Mouse (Mus musculus) midbrain, embryonic 11.5 days (tissue): Measurements from ENCODE around the gene Platr17. TPM values are rescaled to one million over a fixed set of nuclear protein-coding genes. Genes with fewer than 3 reads are reported as not detected.
"Not testable (repeated sequence)": the region's sequence is repeated elsewhere in the genome, so short reads cannot be mapped to it uniquely, and the experiment has no call there.

Experiments used
- ATAC-seq: fragments of 200-750 bp; cut with Nextera tagmentation; 2 replicates; pipeline ENCODE4 v1.8.0; 2017; ENCODE audit warnings: moderate TSS enrichment, moderate library complexity; ENCODE audit not compliant: low FRiP score
- DNase-seq: peaks from one replicate; pipeline ENCODE4 v3.0.0; 2015; ENCODE audit warnings: low spot score; ENCODE audit errors: missing footprints
- H3K27ac ChIP-seq: fragments of 300-500 bp; sonication (generic); 2 replicates; pipeline ENCODE4 v1.5.1; 2014; ENCODE audit warnings: low read depth, low read length
- H3K27me3 ChIP-seq: fragments of 300-500 bp; sonication (generic); 2 replicates; pipeline ENCODE4 v1.6.1; 2014; ENCODE audit warnings: mild to moderate bottlenecking, low read length, moderate library complexity, mixed read lengths; ENCODE audit not compliant: control insufficient read depth, insufficient read depth
- H3K36me3 ChIP-seq: fragments of 300-500 bp; sonication (generic); 2 replicates; pipeline ENCODE4 v1.6.1; 2014; ENCODE audit warnings: mild to moderate bottlenecking, low read length, moderate library complexity, mixed read lengths; ENCODE audit not compliant: control insufficient read depth, insufficient read depth
- H3K4me1 ChIP-seq: fragments of 300-500 bp; sonication (generic); 2 replicates; pipeline ENCODE4 v1.6.1; 2014; ENCODE audit warnings: low read length; ENCODE audit not compliant: control insufficient read depth, insufficient read depth
- H3K4me2 ChIP-seq: fragments of 300-500 bp; sonication (generic); 2 replicates; pipeline ENCODE4 v1.6.1; 2014; ENCODE audit warnings: mild to moderate bottlenecking, moderate library complexity
- H3K4me3 ChIP-seq: fragments of 300-500 bp; sonication (generic); 2 replicates; pipeline ENCODE4 v1.5.1; 2014; ENCODE audit warnings: low read depth, low read length
- H3K9ac ChIP-seq: fragments of 300-500 bp; sonication (generic); 2 replicates; pipeline ENCODE4 v1.6.1; 2014; ENCODE audit warnings: low read length
- H3K9me3 ChIP-seq: fragments of 300-500 bp; sonication (generic); 2 replicates; pipeline ENCODE4 v1.6.1; 2016; ENCODE audit warnings: low read length; ENCODE audit not compliant: control insufficient read depth
- WGBS: fragments of 180-500 bp; shearing (Covaris S2); extraction: QIAGEN DNeasy Blood & Tissue Kit; methylation state at CpG from one replicate; pipeline ENCODE4 v1.1.7; 2014; 5-methylcytosine and 5-hydroxymethylcytosine counted together
- polyA plus RNA-seq: library from polyadenylated mRNA; unstranded; fragments of >200 nt; fragmentation: Nextera tagmentation; extraction: Ambion mirVana; gene quantifications from 2 replicates; pipeline ENCODE4 v1.2.1, GENCODE M21; 2014

Platr17 gene
- polyA plus RNA-seq, 1 experiment from 2014 or later = 0.22 TPM

DNA sequence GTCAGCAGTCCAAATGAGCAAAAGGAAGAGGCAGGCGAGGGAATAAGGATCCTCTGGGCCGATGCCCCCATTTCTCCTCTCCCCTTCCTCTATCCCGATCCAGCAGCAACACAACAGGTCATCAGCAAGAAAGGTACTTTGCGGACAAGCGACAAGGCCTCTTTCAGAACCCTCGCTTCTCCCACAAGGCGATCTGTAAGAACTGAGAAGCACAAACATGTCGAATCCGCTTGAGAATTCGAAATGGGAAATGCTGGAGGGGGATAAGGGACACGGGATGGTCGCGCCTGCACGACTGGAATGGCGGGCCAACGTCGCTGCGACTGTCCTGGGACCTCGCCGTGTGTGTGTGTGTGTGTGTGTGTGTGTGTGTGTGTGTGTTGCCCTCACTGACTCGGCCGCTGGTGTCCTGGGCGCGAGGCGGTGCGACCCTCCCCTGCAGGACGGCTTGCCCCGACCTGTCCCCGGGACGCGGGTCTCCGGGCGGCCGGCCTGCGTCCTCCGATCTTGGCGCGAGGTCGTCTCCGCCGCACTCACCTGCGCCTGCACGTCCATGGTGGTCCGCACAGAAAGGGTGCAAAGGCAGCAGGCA lies 14.9 kb upstream of the Platr17 start:
- H3K9ac ChIP-seq = peak overlapping the region; percentile 71
- not testable (repeated sequence) for ATAC-seq, H3K36me3 ChIP-seq, H3K4me1 ChIP-seq, H3K27me3 ChIP-seq, H3K9me3 ChIP-seq
- peak overlapping the region; percentile 30; the same call in 1 of the 2 replicates for H3K27ac ChIP-seq
- DNase-seq = peak; percentile 90
- under 1% methylated on average over 40 of the region's 44 CpGs for WGBS
- peak overlapping the region; percentile 58 for H3K4me2 ChIP-seq
- peak overlapping the region; percentile 67 for H3K4me3 ChIP-seq

DNA sequence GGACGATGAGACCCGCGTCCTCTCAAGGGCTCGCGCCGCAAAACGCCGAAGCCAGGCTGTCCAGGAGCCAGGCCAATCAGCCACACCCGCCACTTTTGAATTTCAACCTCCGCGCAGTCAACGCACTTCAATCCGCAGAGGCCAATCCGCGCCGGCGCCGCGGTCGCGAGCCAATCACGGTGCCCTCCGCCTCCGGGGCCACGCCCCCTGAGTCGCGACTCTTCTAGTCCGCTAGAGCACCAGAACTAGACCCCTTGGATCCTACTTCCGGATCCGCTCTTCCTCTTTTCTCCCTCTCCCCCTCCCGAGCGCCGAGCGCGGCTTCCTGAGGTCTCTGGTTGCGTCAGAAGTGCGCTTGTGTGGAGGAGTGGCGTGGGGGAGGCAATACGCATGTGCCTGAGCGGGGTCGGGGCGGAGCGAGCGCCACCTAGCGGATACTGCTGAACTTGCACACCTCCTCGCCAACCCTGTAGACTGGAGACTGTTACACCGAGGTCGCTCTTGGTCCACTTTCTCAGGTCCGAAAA lies 14.3 kb upstream of the Platr17 start, which contains the start of gene Kifc1:
Kifc1 (minus strand) TSS at position 129 of the 527 bp plus-strand sequence.
- Histone ChIP-seq H3K9ac (peak within 1 kb of the TSS; percentile 71), H3K36me3 (no peaks in the 10 kb centered on the region; the same call in 1 of the 2 replicates), H3K4me2 (peak within 1 kb of the TSS; percentile 58), H3K27ac (peak within 1 kb of the TSS; percentile 30; the same call in 1 of the 2 replicates), H3K4me1 (peaks cover 9% of the 10 kb centered on the region), H3K9me3 (no peaks in the 10 kb centered on the region), H3K4me3 (peak within 1 kb of the TSS; percentile 67), H3K27me3 (no peaks in the 10 kb centered on the region)
- WGBS = 1% methylated on average over 48 of the region's 49 CpGs
- DNase-seq (peak; percentile 100), ATAC-seq (peak; percentile 98)

DNA sequence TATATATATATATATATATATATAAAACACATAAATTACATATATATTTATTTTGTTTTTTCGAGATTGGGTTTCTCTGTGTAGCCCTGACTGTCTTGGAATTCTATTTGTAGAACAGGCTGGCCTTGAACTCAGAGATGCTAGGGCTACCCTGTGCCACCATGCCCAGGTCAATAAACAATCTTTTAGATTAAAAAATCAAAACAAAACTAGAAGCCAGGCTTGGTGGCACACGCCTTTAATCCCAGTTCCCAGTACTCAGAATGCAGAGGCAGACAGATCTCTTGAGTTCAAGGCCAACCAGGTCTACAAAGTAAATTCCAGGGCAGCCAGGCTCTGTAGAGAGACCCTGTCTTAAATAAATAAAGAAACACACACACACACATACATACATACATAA lies 13.6 kb upstream of the Platr17 start:
- DNase-seq = no peak
- no peak overlapping the region for H3K9ac ChIP-seq

DNA sequence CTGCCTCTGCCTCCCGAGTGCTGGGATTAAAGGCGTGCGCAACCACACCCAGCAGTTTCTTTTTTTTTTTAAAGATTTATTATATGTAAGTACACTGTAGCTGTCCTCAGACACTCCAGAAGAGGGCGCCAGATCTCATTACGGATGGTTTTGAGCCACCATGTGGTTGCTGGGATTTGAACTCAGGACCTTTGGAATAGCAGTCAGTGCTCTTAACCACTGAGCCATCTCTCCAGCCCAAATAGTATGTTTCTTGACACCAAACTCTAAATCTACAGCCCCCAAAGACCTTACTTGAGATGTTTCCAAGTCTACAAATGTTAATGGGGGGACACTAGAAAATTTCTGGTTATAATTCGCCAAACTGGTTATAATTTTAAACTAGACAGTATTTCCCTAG lies 13.0 kb upstream of the Platr17 start:
- 71% methylated on average over 6 of the region's 6 CpGs for WGBS
- H3K9me3 ChIP-seq, H3K4me3 ChIP-seq, H3K36me3 ChIP-seq, H3K4me1 ChIP-seq, H3K27me3 ChIP-seq, H3K4me2 ChIP-seq, ATAC-seq, H3K27ac ChIP-seq, DNase-seq, H3K9ac ChIP-seq: not testable (repeated sequence)

More for the DNA sequence above, 13.6 kb upstream of the Platr17 start:
- Histone ChIP-seq H3K4me2 (no peak overlapping the region), H3K4me3 (no peak overlapping the region), H3K36me3 (no peaks in the 10 kb centered on the region), H3K9me3 (no peaks in the 10 kb centered on the region), H3K4me1 (peaks cover 9% of the 10 kb centered on the region), H3K27ac (no peak overlapping the region), H3K27me3 (no peaks in the 10 kb centered on the region)
- 64% methylated on average over 2 of the region's 2 CpGs for WGBS
- no peak for ATAC-seq

DNA sequence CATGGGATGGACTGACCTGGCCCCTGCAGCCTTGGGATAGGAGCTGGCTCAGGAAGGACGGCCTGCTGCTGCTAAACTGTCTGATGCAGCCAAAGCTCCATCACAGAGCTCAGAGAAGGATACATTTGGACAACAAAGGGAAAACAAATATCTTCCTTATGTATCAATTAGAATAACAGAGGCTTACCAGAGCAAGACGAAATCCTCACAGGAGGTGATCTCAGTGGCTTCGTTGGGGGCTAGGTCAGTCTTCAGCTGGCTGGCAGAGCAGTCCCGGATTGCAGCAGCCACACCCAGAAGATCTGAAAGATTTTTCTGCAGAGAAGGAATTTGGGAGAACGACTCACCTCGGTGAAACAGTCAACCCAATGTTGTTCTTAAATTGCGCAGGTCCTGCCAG lies 12.5 kb upstream of the Platr17 start:
- Histone ChIP-seq H3K27me3 (no peaks in the 10 kb centered on the region), H3K4me3 (no peak overlapping the region), H3K4me2 (no peak overlapping the region), H3K36me3 (no peaks in the 10 kb centered on the region), H3K4me1 (peaks cover 9% of the 10 kb centered on the region), H3K9ac (no peak overlapping the region), H3K9me3 (no peaks in the 10 kb centered on the region), H3K27ac (no peak overlapping the region)
- ATAC-seq = no peak
- 12% methylated on average over 7 of the region's 7 CpGs for WGBS
- no peak for DNase-seq

DNA sequence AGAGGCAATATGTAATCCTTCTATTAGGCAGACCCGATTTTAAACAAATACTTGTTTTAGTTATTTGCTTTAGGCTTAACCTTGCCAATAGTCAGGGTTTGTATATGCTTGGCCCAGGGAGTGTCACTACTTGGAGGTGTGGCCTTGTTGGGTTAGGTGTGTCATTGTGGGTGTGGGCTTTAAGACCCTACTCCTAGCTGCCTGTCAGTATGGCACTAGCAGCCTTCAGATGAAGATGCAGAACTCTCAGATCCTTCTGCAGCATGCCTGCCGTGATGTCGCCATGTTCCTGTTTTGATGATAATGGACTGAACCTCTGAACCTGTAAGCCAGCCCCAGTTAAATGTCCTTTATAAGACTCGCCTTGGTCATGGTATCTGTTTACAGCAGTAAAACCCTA lies 11.9 kb upstream of the Platr17 start:
- H3K27ac ChIP-seq, H3K27me3 ChIP-seq, H3K4me1 ChIP-seq, H3K4me3 ChIP-seq, H3K9ac ChIP-seq, H3K36me3 ChIP-seq, DNase-seq, H3K4me2 ChIP-seq, H3K9me3 ChIP-seq, ATAC-seq: not testable (repeated sequence)
- 76% methylated on average over 4 of the region's 4 CpGs for WGBS

DNA sequence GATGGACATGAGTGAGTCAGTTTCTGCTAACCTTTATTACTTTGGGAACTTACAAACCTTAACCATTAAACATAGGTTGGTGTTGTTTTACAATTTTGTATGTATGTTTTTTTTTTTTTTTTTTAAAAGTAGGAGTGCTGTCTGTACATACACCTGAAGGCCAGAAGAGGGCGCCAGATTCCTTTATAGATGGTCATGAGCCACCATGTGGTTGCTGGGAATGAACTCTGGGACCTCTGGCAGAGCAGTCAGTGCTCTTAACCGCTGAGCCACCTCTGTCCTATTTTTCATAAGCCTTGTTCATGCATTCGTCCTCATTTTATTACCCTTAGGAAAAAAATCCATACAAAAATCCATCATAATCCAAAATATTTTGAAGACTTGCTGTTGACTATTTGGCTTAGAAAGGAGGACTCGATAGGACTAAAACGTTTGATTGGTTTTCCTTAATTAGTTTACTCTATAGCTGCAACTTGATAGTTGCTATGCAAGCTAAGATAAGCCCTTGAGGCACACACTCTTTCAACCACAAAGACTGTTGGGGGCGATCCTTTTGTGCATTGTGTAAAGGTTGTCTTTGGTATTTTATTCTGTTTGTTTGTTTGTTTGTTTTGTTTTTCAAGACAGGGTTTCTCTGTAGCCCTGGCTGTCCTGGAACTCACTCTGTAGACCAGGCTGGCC lies 7.7 kb upstream of the Platr17 start:
- Histone ChIP-seq H3K27me3 (no peaks in the 10 kb centered on the region), H3K4me2 (no peak overlapping the region), H3K36me3 (no peaks in the 10 kb centered on the region), H3K9me3 (no peaks in the 10 kb centered on the region), H3K4me3 (no peak overlapping the region), H3K4me1 (no peaks in the 10 kb centered on the region), H3K27ac (no peak overlapping the region), H3K9ac (no peak overlapping the region)
- 45% methylated on average over 6 of the region's 6 CpGs for WGBS
- ATAC-seq (no peak), DNase-seq (peak; percentile 82)

DNA sequence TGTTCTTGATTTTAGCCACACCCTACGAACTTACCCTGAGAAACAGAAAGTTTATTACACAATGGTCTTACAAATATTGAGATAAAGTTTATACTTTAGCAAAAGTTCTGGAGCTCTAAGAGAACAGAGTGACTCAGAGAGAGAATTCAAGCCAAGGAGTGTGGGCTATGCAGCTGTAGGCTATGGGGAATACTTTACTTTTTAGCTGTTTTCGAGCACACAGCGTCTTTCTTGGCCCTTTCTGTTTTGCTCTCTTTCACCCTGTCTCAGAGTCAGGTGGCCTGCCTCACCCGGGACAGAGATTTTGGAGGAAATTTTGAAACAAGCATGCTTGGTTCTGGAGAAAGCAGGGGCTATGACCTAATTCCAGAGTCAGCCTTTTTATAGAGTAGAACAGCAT lies 6.7 kb upstream of the Platr17 start:
- not testable (repeated sequence) for ATAC-seq, H3K9me3 ChIP-seq, H3K36me3 ChIP-seq, H3K27me3 ChIP-seq, H3K4me2 ChIP-seq, H3K27ac ChIP-seq, H3K4me1 ChIP-seq, DNase-seq, H3K4me3 ChIP-seq, H3K9ac ChIP-seq
- WGBS = 86% methylated on average over 4 of the region's 4 CpGs

DNA sequence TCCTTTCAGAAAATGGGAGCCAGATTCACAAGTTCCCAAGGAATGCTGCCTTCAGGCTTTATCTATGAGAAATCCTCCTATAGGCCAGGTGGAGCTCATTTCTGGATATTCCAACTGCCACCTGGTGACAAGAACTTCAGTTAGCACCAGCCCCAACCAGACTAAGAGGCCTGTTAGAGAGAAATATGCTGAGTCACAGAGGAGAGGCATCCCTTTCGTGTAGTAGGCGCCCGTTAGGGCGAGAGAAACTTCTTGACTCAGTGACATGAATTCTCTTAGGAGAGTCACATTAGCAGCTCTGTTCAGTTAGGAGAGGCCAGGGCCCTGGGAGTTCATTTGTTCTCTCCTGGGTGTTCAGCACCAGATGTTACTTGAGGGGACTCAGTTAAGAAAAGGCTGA lies 5.3 kb upstream of the Platr17 start:
- Histone ChIP-seq H3K36me3 (no peaks in the 10 kb centered on the region), H3K27me3 (no peaks in the 10 kb centered on the region), H3K27ac (no peak overlapping the region), H3K9me3 (no peaks in the 10 kb centered on the region), H3K4me1 (no peaks in the 10 kb centered on the region), H3K4me3 (no peak overlapping the region), H3K4me2 (no peak overlapping the region), H3K9ac (no peak overlapping the region)
- ATAC-seq (no peak), DNase-seq (no peak)
- 84% methylated on average over 4 of the region's 4 CpGs for whole genome bisulfite sequencing
